Mouse (Mus musculus) T-helper 1 cell (primary cell): ENCODE measurements around the gene Mrpl12.

ENCODE experiments used
- in situ Hi-C: fragments of 300-600 bp; cut with MboI, MseI; formaldehyde crosslinking; loops from one replicate; pipeline ENCODE4 v1.15.1; 2025; ENCODE audit warnings: high pct_unique_total_duplicates

Mrpl12 gene

DNA sequence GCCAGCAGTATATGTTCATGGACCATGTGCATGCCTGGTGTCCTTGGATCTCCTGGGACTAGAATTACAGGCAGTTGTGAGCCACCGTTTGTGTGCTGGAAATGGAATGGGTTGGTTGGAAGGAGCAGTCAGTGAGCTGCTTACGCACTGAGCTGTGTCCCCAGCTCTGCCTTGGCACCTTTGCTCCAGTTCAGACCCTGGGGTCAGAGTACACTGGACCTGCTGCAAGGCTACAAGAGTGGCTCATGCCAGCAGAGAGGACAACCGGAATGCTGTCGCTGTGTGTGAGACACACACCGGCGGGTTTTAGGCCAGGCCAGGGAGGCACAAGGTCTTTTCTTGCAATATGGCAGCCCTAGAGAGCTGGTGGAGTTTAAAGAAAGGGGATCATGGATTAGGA is 12.4 kb upstream of the Mrpl12 start:
- in situ Hi-C loops = loop anchor here (10.0 kb wide), 1 partner anchor 797 kb away; no protein-coding TSS in a partner anchor

DNA sequence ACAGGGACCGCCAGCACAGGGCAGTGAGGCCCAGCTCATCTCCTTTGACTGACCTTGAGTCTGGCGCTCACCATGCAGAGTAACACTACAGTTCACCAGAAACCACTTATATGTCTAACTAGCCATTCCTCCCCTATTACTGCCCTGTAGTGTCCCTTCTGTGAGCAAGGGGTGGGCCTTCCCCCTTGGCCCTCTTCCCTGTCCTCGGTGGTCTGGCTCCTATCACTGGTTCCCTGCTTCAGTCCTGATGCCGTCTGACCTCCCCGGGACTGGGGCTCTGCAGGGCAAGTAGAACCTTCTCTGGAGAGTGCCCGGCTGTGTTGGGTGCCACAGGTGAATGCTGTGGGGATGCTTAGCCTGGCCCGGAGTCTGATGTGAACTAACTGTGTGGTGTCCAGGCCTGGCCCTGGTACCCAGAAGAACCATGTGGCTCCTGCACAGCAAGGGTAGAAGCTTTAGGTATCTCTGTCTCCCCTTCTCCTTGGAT is 922 bp upstream of the Mrpl12 start:
- in situ Hi-C loops = no loop called here

DNA sequence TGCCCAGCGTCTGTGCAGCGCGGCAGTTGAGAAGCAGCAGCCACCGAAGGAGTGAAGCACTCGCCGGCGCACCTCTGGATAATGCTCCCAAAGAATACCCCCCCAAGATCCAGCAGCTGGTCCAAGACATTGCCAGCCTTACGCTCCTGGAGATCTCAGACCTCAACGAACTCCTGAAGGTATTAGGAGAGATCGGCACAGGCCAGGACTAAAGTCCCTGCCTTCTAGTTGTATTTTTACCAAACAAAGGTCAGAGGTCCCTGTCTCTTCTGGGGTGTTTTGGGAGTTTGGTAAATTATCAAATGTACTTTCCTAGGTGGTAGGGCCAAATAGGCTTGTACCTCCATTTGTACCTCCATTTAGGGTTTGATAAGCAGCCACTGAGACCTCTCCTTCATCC is 838 bp downstream of the Mrpl12 start:
- in situ Hi-C loops = no loop called here

DNA sequence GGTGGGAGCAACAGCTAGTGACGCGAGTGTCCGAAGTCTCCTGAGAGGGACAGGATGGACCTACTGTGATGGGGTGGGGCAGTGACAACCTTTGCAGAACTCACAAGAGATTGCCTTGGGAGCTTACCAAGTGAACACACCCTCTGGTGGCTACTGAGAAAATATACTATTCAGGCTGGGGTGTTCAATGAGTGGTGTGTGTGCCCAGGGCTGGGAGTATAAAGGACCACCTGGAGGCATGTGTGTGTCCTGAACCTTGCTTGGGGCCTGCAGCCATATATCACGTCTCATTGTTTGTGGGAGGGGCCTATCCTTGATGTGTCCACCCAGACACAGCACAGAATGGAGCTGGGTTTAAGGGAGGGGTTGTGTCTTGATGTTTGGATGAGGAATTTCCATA is 4.1 kb downstream of the Mrpl12 start:
- in situ Hi-C loops = no loop called here

DNA sequence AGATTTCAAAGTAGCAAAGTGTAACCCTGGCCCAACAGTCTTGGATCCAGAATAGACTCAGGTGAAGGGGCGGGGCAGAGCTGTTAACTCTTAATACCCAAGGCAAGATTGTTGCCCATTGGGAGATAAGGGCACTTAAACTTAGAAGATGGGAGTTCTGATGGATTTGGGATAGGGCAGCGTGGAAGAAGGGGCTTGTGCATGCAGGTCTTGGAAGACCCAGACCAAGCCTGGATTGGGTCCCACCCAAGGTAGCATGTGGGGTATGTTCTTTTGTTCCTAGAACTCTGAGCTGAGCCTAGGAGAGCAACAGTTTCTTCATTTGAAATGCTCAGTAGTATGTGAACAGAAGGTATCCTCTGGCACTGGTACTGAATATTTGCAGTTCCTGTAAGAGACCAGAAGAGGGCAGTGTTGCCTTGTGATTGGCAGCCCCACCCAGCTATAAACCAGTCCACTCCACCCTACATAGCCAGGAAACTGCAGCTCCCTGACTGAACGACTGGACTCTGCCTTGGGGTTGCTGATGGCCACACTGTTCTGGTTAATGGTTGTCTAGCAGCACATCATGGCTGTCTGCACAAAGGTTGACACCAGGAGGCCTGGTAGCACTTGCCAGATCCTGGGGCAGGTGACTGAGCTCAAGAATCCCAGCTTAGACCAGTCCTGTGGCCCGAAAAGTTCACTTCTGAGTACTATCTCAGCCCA is 4.8 kb downstream of the Mrpl12 start:
- in situ Hi-C loops = no loop called here

DNA sequence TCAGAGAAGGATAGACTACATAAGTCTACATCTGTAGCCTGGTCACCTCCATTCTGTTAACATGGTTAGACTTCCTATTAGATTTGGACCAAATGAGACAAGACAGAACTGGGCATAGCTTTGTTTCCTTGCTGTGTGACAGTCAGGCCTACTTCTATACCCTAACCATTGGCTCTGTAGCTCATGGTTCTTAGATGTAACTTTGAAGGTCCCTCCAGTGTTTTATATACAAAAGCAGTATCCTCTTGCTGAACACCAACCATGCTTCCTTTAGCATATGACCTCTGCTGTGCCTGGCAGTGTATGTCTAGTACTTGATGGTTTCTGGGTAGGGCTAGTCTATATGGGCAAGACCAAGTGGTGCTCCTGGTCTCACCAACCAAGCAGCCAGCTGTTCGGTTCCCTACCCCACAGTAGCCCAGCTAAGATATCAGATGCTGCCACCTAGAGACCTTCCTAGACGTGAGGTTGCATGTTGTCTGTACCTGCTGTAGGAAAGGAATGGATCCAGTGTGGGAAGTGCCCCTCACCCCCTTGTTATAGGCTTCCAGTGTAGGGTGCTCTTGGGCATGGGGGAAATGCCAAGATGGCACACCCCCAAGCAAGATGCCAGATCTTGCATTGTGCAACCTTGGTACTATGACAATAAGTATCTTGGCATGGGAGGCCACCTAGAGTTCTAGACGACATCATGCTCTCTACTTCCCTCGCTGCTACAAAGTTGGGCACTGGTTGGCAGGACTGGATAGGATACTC is 6.1 kb downstream of the Mrpl12 start:
- in situ Hi-C loops = no loop called here

DNA sequence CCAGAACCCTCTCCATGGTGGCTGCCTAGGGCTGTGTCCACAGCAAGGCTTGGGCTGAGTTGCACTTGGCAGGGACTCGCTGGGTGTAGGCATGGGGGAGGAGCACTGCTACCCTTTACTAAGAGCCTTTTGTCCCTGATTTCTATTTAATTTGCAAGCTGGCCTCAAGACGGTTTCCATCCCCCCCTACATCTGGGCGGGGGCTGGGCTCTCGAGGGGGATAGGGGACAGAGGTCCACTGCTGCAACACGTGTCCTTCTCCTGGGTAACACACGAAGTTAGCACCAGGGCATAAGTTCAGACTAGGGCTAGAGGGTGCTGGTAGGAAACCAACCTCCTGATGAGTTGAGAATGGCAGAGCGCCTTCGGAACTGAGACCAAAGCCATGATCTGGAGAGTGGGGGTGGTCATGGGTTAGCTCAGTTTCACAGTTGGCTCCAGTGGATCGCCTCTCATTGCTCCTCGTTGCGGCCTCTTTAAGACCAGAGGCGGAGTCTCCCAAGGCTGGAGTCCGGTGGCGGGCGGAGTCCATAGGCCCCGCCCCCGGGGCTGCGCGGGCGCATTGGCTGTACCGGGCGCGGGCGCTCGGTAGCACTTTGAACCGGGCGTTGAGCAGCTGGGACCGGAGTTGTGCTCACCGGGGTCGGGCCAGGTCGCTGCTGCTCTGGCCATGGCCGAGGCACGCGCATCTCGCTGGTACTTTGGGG is 7.1 kb downstream of the Mrpl12 start, which contains the start of gene Slc25a10:
Gene Slc25a10, plus strand, starts transcription at position 524 of the 707 bp plus-strand sequence.
- in situ Hi-C loops = no loop called here

DNA sequence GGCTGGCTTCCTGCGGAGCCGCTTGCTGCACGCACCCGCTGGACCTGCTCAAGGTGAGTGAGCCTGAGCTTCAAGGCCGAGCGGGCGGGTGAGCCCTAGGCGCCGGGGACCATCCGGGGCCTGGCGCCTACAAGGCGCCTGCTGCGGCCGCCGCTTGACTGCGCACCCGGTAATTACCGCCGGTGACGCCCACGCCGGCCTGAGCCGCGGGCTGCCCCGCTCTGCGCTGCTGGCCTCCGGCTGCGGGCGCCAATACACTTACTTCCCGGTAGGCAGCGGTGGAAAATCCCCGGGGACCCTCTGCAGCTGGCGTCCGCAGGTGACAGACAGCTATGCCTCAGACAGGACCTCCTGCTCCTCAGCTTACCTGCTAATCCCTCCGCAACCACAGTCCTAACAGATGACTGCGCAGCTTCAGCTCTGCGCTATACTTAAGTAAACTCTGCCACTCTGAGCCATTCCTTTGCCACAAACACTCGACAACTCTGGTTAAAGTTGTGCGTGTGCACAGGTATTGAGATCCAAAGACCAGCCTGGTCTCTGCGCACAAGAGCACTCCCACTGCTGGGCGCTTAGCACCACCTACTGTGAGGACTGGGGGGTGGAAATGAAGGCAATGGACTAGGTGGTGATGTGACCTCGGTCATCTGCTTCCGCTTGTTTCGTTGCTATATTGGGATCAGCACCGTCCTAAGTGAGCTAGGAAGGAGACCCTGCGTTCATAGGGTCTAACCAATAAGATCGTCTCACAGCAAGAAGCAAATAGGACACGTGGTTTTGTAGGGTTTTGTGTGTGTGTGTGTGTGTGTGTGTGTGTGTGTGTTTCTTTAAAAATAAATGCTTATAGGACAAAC is 7.8 kb downstream of the Mrpl12 start:
- in situ Hi-C loops = no loop called here

DNA sequence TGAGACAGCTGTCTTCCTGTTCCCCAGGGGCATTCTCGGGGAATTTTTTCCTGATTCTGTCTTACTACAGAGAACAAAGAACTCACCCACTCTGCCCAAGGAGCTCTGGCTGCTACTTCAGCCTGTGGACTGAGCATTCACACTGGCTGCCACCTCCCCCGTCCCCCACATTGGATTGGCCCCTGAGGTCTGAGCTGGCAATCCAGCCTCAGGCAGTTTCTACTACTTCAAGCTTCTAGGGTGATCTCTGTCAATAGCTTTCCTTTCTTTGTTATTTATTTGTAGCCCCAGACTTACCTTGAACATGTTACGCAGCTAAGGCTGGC is 8.4 kb downstream of the Mrpl12 start:
- in situ Hi-C loops = no loop called here

DNA sequence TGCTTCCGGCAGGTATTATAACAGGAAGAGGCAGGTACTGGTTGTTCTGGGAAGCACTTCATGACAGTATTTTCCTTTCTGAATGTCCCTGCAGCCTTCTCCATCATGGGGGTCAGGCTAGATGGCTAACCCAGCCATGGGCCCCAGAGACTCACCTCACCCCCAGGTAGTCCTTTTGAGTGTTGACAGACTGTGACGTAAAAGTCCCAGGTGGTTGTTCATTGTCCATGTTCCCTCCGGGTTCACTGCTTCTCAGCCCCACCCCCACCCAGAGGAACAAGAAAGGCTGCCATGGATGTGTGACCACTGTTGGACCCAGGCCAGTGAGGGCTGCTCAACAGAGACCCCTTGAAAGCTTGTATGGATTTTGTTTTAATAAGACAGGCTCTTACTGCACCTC is 8.9 kb downstream of the Mrpl12 start:
- in situ Hi-C loops = no loop called here

DNA sequence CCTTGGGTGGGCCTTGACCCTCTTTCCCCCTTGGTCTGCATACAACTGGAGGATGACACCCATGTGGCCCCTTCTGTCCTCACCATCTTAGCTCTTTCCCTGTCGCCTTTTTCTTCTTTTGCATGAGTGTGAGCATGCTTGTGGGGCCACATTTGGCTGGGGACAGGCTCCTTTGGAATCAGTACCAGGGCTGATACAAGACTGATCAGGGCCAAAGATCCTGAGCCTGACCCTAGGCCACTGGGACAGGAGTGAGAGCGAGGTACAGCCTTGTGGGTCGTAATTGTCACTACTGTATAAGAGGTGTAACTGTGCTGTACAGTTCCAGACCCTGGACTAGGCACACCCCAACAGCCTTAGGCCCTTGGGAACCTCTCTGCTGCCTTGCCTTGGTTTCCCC is 9.5 kb downstream of the Mrpl12 start:
- in situ Hi-C loops = no loop called here

DNA sequence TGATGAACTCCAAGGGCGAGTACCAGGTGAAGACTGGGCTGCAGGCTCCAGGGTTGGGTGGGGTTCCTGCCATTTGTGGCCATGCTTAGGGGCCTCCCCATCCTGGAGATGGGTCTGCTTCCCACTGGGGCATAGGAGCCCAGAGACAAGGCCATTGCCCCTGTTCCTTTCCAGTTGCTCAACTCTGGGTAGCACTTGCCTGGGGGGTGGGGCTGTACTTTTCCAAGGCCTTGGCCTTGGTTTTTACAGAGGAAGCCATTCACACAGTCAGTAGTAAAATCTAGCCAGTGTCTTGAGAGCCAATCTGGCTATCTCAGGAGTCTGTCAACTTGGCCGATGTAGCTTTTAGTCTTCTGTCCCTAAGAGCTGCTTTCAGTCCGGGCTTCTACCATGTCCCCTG is 13.0 kb downstream of the Mrpl12 start:
- in situ Hi-C loops = no loop called here

DNA sequence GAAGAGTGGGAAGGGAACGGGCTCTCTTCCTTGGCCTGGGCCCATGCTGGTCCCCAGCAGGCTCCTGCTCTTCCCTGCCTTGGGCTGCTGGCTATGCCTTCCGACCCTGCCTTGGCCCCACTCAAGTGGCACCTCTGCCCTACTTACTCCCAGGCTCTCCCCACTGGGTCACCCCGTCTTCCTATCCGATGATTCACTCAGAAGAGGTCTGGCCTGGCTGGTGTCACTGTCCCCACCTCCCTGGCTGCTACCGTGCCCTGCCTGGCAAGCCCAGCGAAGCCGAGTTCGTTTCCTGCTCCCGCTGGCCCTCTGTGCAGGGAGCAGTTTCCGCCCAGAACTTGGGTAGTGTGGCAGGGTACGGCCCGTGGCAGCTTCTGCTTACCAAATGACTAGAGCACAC is 13.8 kb downstream of the Mrpl12 start:
- in situ Hi-C loops = no loop called here

DNA sequence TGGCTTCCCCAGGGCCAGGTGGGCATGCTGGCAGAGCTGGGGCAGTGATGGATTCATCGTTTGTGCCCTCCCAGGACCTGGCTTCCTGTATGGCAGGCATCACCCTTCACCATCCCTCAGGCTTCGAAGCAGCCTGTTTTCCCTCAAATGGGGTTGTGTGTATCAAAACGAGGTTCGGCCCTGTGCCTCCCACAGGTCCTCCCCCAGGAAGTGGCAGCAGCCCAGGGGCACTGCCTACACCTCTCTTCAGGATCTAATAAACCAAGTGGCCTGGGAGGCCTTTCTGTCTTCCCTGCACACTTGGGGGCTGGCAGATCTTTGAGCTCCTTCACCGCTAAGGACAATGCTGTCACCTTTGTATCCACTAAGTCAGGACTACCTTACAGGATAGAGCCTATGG is 14.5 kb downstream of the Mrpl12 start:
- in situ Hi-C loops = no loop called here

DNA sequence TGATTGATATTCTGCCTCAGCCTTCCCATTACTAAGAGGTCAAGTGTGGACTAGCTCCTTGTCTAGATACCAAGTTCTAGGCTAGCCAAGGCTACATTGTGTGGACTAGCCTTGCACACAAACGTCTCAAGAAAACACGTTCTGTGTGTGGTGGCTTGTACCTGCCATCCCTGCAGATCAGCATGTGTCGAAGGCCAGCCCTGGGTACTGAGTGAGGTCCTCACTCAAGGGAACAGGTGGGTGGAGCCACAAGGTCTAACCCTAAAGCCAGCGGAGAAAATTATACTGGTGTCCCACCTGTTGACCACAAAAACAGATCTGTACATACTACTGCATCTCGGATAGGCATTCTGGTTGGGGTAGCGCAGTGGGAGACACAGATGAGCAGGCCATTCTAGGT is 15.5 kb downstream of the Mrpl12 start:
- in situ Hi-C loops = no loop called here

DNA sequence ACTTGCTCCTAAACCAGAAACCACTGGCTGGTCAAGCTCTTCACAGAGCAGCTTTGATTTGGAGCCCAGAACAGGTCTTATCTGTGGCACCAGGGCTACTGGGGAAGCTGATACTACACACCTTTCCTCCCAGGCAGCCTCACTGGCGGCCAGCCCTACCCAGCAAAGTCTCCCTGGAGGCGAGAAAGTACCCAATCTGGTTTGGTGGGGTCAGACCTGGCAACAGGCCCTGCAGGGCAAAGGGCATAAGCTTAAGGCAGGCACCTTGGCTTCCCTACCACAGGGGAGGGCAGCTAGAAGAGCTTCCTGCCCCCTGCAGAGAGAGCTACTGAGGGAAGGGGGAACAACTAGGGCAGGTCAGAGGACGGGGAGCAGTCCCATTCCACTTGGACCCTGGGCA is 15.9 kb downstream of the Mrpl12 start:
- in situ Hi-C loops = no loop called here

DNA sequence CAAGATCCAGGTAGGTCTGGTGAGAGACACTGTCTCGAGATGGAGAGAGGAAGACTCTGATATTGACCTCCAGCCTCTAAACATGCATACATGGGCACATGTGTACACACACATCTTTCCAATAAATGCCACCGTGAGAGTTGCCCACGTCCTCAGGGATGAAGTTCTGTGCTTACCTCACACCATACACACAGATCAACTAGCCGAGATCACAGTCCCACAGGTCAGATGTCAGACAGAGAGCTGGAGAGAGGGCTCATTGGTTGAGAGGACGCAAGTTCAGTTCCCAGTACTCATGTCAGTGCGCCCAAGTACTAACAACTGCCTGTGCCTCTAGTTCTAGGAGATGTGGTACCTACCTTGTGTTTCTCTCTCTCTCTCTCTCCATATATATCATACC is 16.6 kb downstream of the Mrpl12 start:
- in situ Hi-C loops = no loop called here

DNA sequence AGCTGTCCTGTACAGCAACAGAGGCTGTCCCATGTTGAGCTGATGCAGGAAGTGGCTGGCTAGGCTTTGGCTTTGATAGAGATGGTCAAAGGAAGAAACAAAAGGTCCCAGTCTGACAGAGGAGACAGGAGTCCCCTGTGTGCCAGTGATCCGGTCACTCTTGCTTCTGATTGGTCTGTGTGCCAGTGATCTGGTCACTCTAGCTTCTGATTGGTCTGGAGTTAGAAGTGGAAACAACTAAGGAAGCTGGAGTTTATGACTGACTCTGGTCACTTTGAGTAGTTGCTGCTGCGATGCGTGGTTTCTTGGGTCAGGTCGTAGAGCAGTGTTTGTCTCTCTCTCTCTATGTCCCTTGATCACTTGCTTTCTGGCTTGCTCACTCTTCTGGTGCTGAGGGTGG is 17.3 kb downstream of the Mrpl12 start:
- in situ Hi-C loops = no loop called here

DNA sequence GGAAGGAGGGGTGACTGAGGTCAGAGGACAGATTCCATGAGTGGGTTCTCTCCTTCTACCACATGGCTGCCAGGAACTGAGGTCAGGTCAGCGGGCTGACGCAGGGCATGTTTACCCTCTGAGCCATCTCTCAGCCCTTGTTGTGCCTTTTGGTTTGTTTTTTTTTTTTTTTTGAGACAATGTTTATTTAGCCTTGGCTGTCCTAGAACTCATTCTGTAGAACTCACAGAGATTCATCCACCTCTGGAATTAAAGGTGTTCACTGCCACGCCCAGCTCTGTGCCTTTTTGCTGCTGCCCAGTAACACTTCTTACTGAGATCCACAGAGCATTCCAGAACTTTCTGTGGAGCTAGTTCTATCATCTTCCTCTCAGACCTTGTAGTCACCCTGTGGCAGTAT is 21.2 kb downstream of the Mrpl12 start:
- in situ Hi-C loops = no loop called here

DNA sequence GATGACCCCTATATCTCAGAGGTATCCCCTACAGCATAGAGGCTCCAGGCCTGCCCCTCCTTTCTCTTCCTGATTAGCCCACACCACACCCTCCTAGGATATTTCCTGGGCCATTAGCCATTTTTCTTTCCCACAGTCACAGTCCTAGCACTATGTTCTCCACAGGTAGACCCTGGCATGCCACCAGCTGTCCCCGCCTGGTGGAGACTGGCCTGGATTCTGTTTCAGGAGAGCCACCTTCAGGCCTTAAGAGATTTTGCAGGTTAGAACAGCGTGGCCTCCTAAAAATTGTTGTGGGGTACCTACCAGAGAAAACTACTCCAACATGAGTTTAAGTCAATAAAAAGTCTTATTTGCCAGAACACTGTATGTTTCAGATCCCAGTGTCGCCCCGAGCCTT is 22.5 kb downstream of the Mrpl12 start:
- in situ Hi-C loops = no loop called here

DNA sequence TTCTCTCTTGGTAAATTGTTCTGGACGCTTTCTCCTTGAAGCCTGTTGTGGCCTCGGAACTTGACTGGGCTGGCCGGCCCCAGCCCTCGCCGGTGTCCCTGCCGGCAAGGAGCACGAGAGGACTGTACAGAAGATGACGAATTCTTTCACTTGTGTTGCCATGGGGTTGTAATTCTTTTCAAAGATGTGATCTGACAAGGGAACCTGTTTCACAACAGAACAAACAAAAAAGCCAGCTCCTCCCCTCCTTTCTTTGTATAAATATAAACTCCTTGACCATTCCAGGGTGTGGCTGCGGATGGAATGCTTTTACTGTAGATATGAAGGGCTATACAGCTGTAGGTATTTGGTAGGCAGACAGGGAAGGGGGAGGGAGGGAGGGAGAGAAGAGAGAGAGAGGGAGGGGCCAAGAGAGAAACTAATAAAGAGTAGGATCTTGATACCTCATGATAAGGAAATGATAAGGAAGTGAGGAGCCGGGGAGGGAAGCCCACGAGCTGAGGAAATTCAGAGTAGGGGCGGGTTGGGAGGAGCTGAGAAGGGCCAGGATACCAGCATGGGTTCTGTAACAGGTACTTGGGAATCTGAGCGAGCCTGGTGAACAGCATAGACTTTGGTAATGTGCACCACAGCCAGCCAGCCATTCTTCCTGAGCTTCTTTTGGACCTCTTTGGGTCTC is 23.3 kb downstream of the Mrpl12 start:
- in situ Hi-C loops = no loop called here
